10 mouse cellular contexts compared by ENCODE assay signal in the genomic region with DNA sequence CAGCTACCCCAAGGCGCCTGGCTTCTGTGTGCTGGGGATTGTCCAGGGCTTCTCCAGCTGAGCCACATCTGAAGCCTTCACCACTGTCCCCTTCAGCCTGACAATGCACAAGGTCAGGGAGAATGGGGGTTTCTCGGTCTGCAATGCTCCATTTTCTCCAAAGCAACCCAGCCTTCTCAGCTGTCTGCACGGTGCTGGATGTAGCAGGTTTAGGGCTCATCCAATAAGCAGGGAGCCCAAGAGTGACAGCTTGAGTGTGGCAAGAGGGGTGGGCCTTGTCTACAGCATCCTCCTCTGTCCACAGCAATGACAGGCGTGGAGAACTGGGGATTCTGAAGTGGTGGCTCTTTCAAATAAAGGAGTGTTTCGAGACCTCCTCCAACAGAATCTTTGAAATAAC. TPM values are rescaled to one million over a fixed set of nuclear protein-coding genes. Genes with fewer than 3 reads are reported as not detected.
A peak's percentile ranks its signal among the peaks of the same experiment; 100 is the strongest.
DNase-seq lines count a peak whose midpoint lies in the region; ATAC-seq and TF ChIP-seq lines count a peak whose summit lies in the region.
"Had no signal": no experiment of that assay in that cellular context is flagged by ENCODE, and none has a peak within 500 bp of the region (broad histone marks: within the 10 kb centered on the region; RNA-seq: fewer than 3 reads in every experiment).

No protein-coding gene starts in this region.

- H3K27ac ChIP-seq in heart, embryonic 15.5 days: peak overlapping the region; percentile 52; the same call in 1 of the 2 replicates
- peak overlapping the region; percentile 89 for H3K27ac ChIP-seq in embryonic facial prominence, embryonic 10.5 days (replicated peaks)
- H3K27ac ChIP-seq in hindbrain, embryonic 11.5 days (ENCODE audit: low read depth, low read length): no peak overlapping the region
- no peak overlapping the region; the same call in 1 of the 2 replicates for H3K27ac ChIP-seq in midbrain, embryonic 11.5 days (ENCODE audit: low read depth, low read length)
- H3K27ac ChIP-seq in lung, postnatal 0 days (ENCODE audit: low read length): no peak overlapping the region
- H3K27ac ChIP-seq: liver, embryonic 15.5 days had no signal

- no peaks in the 10 kb centered on the region for H3K36me3 ChIP-seq in heart, embryonic 15.5 days
- H3K36me3 ChIP-seq in embryonic facial prominence, embryonic 10.5 days (replicated peaks): no peaks in the 10 kb centered on the region
- no peaks in the 10 kb centered on the region for H3K36me3 ChIP-seq in hindbrain, embryonic 11.5 days (ENCODE audit: control insufficient read depth, insufficient read depth, low read length)
- H3K36me3 ChIP-seq in midbrain, embryonic 11.5 days (ENCODE audit: control insufficient read depth, insufficient read depth, low read length): no peaks in the 10 kb centered on the region
- no peaks in the 10 kb centered on the region for H3K36me3 ChIP-seq in lung, postnatal 0 days (ENCODE audit: insufficient read depth, low read length)
- H3K36me3 ChIP-seq: liver, embryonic 15.5 days had no signal

- no peak overlapping the region for H3K9ac ChIP-seq in heart, embryonic 15.5 days
- no peak overlapping the region for H3K9ac ChIP-seq in hindbrain, embryonic 11.5 days (ENCODE audit: low read depth, low read length)
- no peak overlapping the region for H3K9ac ChIP-seq in midbrain, embryonic 11.5 days (ENCODE audit: low read length)
- H3K9ac ChIP-seq in lung, postnatal 0 days (replicated peaks; ENCODE audit: low read depth): no peak overlapping the region
- H3K9ac ChIP-seq: liver, embryonic 15.5 days had no signal

- no peaks in the 10 kb centered on the region for H3K27me3 ChIP-seq in heart, embryonic 15.5 days
- peaks cover 6% of the 10 kb centered on the region; the same call in 1 of the 2 replicates for H3K27me3 ChIP-seq in embryonic facial prominence, embryonic 10.5 days (replicated peaks; ENCODE audit: low read depth, poor library complexity, severe bottlenecking)
- no peaks in the 10 kb centered on the region for H3K27me3 ChIP-seq in hindbrain, embryonic 11.5 days (ENCODE audit: control insufficient read depth, insufficient read depth, low read length)
- H3K27me3 ChIP-seq in midbrain, embryonic 11.5 days (ENCODE audit: control insufficient read depth, insufficient read depth, low read length): no peaks in the 10 kb centered on the region
- no peaks in the 10 kb centered on the region for H3K27me3 ChIP-seq in lung, postnatal 0 days (replicated peaks; ENCODE audit: insufficient read depth, low read length)

- TF ChIP-seq EP300 in lung, postnatal 0 days (IDR thresholded peaks at IDR 0.05): no peak

- 79% methylated on average over 5 of the region's 5 CpGs for WGBS in heart, embryonic 15.5 days
- WGBS in embryonic facial prominence, embryonic 10.5 days: 32% methylated on average over 5 of the region's 5 CpGs
- WGBS in hindbrain, embryonic 11.5 days: 35% methylated on average over 5 of the region's 5 CpGs
- WGBS in midbrain, embryonic 11.5 days: 21% methylated on average over 5 of the region's 5 CpGs
- 85% methylated on average over 5 of the region's 5 CpGs for WGBS in lung, postnatal 0 days

- peaks cover 41% of the 10 kb centered on the region for H3K4me1 ChIP-seq in heart, embryonic 15.5 days (replicated peaks)
- H3K4me1 ChIP-seq in embryonic facial prominence, embryonic 10.5 days: peaks cover 36% of the 10 kb centered on the region
- no peaks in the 10 kb centered on the region; the same call in 1 of the 2 replicates for H3K4me1 ChIP-seq in hindbrain, embryonic 11.5 days (replicated peaks; ENCODE audit: control insufficient read depth, insufficient read depth, low read length)
- H3K4me1 ChIP-seq in midbrain, embryonic 11.5 days (ENCODE audit: control insufficient read depth, insufficient read depth, low read length): peaks cover 16% of the 10 kb centered on the region
- H3K4me1 ChIP-seq in lung, postnatal 0 days (ENCODE audit: insufficient read depth, low read depth, low read length): peaks cover 9% of the 10 kb centered on the region; the same call in 1 of the 2 replicates

- H3K4me2 ChIP-seq in heart, embryonic 15.5 days: no peak overlapping the region
- no peak overlapping the region for H3K4me2 ChIP-seq in hindbrain, embryonic 11.5 days (replicated peaks; ENCODE audit: low read depth, low read length)
- no peak overlapping the region for H3K4me2 ChIP-seq in midbrain, embryonic 11.5 days
- no peak overlapping the region for H3K4me2 ChIP-seq in lung, postnatal 0 days (replicated peaks; ENCODE audit: low read depth, low read length)

- H3K4me3 ChIP-seq in heart, embryonic 15.5 days: no peak overlapping the region
- peak overlapping the region; percentile 52; the same call in 1 of the 2 replicates for H3K4me3 ChIP-seq in embryonic facial prominence, embryonic 10.5 days
- no peak overlapping the region for H3K4me3 ChIP-seq in hindbrain, embryonic 11.5 days (ENCODE audit: low read depth, low read length)
- no peak overlapping the region for H3K4me3 ChIP-seq in midbrain, embryonic 11.5 days (ENCODE audit: low read depth, low read length)
- H3K4me3 ChIP-seq in lung, postnatal 0 days (ENCODE audit: low read depth, low read length): no peak overlapping the region
- H3K4me3 ChIP-seq: liver, embryonic 15.5 days had no signal

- DNase-seq in heart, adult 9 months (ENCODE audit: low spot score in 2 of 2): no peak
- no peak for DNase-seq in embryonic facial prominence, embryonic 10.5 days (ENCODE audit: low spot score)
- no peak for DNase-seq in hindbrain, embryonic 11.5 days (ENCODE audit: low spot score)
- no peak for DNase-seq in midbrain, embryonic 11.5 days (ENCODE audit: low spot score, missing footprints)
- no peak for DNase-seq in lung, postnatal 0 days (ENCODE audit: low spot score)
- DNase-seq in lung, postnatal 10 days: no peak
- no peak for DNase-seq in urinary bladder, postnatal 10 days (ENCODE audit: low spot score)
- DNase-seq: kidney, adult 18-20 months had no signal

- no peak for TF ChIP-seq CTCF in lung, postnatal 0 days (IDR thresholded peaks at IDR 0.05)

- H3K9me3 ChIP-seq in heart, embryonic 15.5 days (replicated peaks): no peaks in the 10 kb centered on the region
- H3K9me3 ChIP-seq in embryonic facial prominence, embryonic 10.5 days: no peaks in the 10 kb centered on the region
- no peaks in the 10 kb centered on the region for H3K9me3 ChIP-seq in hindbrain, embryonic 11.5 days (ENCODE audit: control insufficient read depth, low read length)
- H3K9me3 ChIP-seq in midbrain, embryonic 11.5 days (ENCODE audit: control insufficient read depth, low read length): no peaks in the 10 kb centered on the region
- no peaks in the 10 kb centered on the region for H3K9me3 ChIP-seq in lung, postnatal 0 days (ENCODE audit: low read length)
- H3K9me3 ChIP-seq: liver, embryonic 15.5 days had no signal

- no peak for ATAC-seq in heart, embryonic 15.5 days (replicated peaks; ENCODE audit: insufficient number of reproducible peaks, insufficient read depth, low FRiP score, low read depth)
- ATAC-seq in hindbrain, embryonic 11.5 days (ENCODE audit: low FRiP score): peak; percentile 59; the same call in 1 of the 2 replicates
- peak; percentile 54 for ATAC-seq in midbrain, embryonic 11.5 days (ENCODE audit: low FRiP score)
- no peak for ATAC-seq in lung, postnatal 0 days

RNA-seq across cellular contexts. Expression of gene Ripor2, which starts 23.8 kb away (rescaled TPM):
- polyA plus RNA-seq in heart, embryonic 15.5 days (2015; fragmentation: Nextera tagmentation; extraction: Ambion mirVana): 14.5 and 16.0 TPM in 2 replicates
- polyA plus RNA-seq in embryonic facial prominence, embryonic 10.5 days (2016; fragmentation: Nextera tagmentation; extraction: Ambion mirVana): 2.3 and 2.6 TPM in 2 replicates
- 9.5 and 10.4 TPM in 2 replicates for polyA plus RNA-seq in hindbrain, embryonic 11.5 days (2014; fragmentation: Nextera tagmentation; extraction: Ambion mirVana)
- polyA plus RNA-seq in midbrain, embryonic 11.5 days (2014; fragmentation: Nextera tagmentation; extraction: Ambion mirVana): 9.2 and 11.1 TPM in 2 replicates
- 3.1 and 3.9 TPM in 2 replicates for polyA plus RNA-seq in lung, postnatal 0 days (2015; fragmentation: Nextera tagmentation; extraction: Ambion mirVana)

Comparison
In these comparisons a context has a peak if more than half of its experiments do, and no peak if none do; other contexts are left out.
1. ATAC-seq: peak in hindbrain, embryonic 11.5 days (single experiment) and midbrain, embryonic 11.5 days (single experiment); none in heart, embryonic 15.5 days (single experiment) and lung, postnatal 0 days (single experiment).
2. H3K27ac ChIP-seq: peak in heart, embryonic 15.5 days (single experiment) and embryonic facial prominence, embryonic 10.5 days (single experiment); none in hindbrain, embryonic 11.5 days (single experiment), midbrain, embryonic 11.5 days (single experiment) and lung, postnatal 0 days (single experiment).